Mouse (Mus musculus) lung, embryonic 14.5 days (tissue): Measurements from ENCODE around the gene Lin54. TPM values are rescaled to one million over a fixed set of nuclear protein-coding genes. Genes with fewer than 3 reads are reported as not detected.
A peak's percentile ranks its signal among the peaks of the same experiment; 100 is the strongest.

Source experiments
- ATAC-seq: fragments of 200-750 bp; cut with Nextera tagmentation; 2 replicates; pipeline ENCODE4 v1.8.0; 2017; ENCODE audit warnings: mild to moderate bottlenecking, moderate TSS enrichment, moderate library complexity; ENCODE audit not compliant: insufficient read depth
- DNase-seq: peaks from one replicate; pipeline ENCODE4 v3.0.0-alpha.2; 2015
- H3K27ac ChIP-seq: fragments of 300-500 bp; sonication (generic); 2 replicates; pipeline ENCODE4 v1.5.1; 2014; ENCODE audit warnings: low read depth, mild to moderate bottlenecking, moderate library complexity
- H3K27me3 ChIP-seq: fragments of 300-500 bp; sonication (generic); 2 replicates; pipeline ENCODE4 v1.6.1; 2014; ENCODE audit warnings: low read length, control low read depth; ENCODE audit not compliant: insufficient read depth
- H3K36me3 ChIP-seq: fragments of 300-500 bp; sonication (generic); 2 replicates; pipeline ENCODE4 v1.6.1; 2014; ENCODE audit warnings: control low read depth; ENCODE audit not compliant: insufficient read depth
- H3K4me1 ChIP-seq: fragments of 300-500 bp; sonication (generic); 2 replicates; pipeline ENCODE4 v1.6.1; 2014; ENCODE audit warnings: antibody characterized with exemption, control low read depth; ENCODE audit not compliant: insufficient read depth
- H3K4me2 ChIP-seq: fragments of 300-500 bp; sonication (generic); 2 replicates; pipeline ENCODE4 v1.6.1; 2014; ENCODE audit warnings: mild to moderate bottlenecking
- H3K4me3 ChIP-seq: fragments of 300-500 bp; sonication (generic); 2 replicates; pipeline ENCODE4 v1.5.1; 2014; ENCODE audit warnings: low read depth, low read length
- H3K9ac ChIP-seq: fragments of 300-500 bp; sonication (generic); 2 replicates; pipeline ENCODE4 v1.6.1; 2014
- H3K9me3 ChIP-seq: fragments of 300-500 bp; sonication (generic); 2 replicates; pipeline ENCODE4 v1.6.1; 2016; ENCODE audit warnings: low read depth, low read length, control low read depth
- CTCF ChIP-seq: IDR thresholded peaks from 2 replicates; pipeline ENCODE4 v1.5.1; 2016; ENCODE audit warnings: antibody characterized with exemption, low read depth
- WGBS: fragments of 180-500 bp; shearing (Covaris S2); extraction: QIAGEN DNeasy Blood & Tissue Kit; methylation state at CpG from one replicate; pipeline ENCODE4 v1.1.7; 2014; 5-methylcytosine and 5-hydroxymethylcytosine counted together
- polyA plus RNA-seq: library from polyadenylated mRNA; unstranded; fragments of >200 nt; fragmentation: Nextera tagmentation; extraction: Ambion mirVana; gene quantifications from 2 replicates; pipeline ENCODE4 v1.2.1, GENCODE M21; 2014

Gene Lin54
- polyA plus RNA-seq, 1 experiment from 2014 or later = 18.5 TPM

DNA sequence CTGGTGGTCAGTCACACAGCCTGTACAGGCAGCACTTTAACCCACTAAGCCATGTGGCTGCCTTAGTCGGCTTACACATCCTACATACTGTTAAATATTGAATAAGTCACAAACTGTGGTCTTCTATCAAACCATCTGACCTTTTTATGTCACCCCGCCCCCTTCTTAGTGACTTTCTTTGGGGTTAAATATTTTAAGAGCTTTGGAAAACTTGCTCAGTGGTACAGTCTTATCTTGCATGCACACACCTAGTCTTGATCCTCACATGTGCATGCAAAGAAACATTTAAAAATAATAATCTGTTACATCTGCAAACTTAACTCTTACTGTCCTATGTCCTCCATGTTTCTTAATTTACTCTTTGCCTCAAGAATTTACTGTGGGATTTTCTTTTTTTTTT is 38.1 kb downstream of the Lin54 start:
- Histone ChIP-seq H3K4me1 (no peaks in the 10 kb centered on the region), H3K27me3 (no peaks in the 10 kb centered on the region), H3K27ac (no peak overlapping the region), H3K9me3 (no peaks in the 10 kb centered on the region), H3K36me3 (peaks cover 44% of the 10 kb centered on the region), H3K9ac (no peak overlapping the region), H3K4me2 (no peak overlapping the region), H3K4me3 (no peak overlapping the region)
- no peak for TF ChIP-seq CTCF
- no peak for DNase-seq
- no peak for ATAC-seq
- 88% methylated on average over 2 of the region's 2 CpGs for WGBS

DNA sequence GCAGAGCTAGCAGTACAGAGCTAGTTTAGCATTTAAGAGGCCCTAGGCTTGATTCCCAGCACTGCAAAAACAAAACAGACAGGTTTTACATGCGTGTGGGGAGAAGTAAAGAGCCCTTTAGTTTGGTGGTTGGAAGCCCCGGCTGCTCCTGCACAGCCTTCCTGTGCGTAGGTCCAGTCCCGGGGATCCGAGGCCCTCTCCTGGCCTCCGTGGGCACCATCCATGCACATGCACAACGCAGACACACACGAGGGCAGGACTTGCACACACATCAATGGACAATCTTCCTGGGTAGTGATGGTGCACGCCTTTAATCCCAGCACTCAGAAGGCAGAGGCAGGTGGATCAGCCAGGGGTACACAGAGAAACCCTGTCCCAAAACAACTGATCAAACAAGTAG is 38.9 kb downstream of the Lin54 start:
- no peak overlapping the region for H3K4me2 ChIP-seq
- H3K9ac ChIP-seq = no peak overlapping the region
- H3K9me3 ChIP-seq = no peaks in the 10 kb centered on the region
- peaks cover 44% of the 10 kb centered on the region for H3K36me3 ChIP-seq
- H3K27me3 ChIP-seq = no peaks in the 10 kb centered on the region
- H3K4me3 ChIP-seq = no peak overlapping the region
- H3K4me1 ChIP-seq = no peaks in the 10 kb centered on the region
- TF ChIP-seq CTCF = no peak
- DNase-seq (no peak), ATAC-seq (no peak)
- 87% methylated on average over 9 of the region's 9 CpGs for WGBS
- no peak overlapping the region for H3K27ac ChIP-seq

DNA sequence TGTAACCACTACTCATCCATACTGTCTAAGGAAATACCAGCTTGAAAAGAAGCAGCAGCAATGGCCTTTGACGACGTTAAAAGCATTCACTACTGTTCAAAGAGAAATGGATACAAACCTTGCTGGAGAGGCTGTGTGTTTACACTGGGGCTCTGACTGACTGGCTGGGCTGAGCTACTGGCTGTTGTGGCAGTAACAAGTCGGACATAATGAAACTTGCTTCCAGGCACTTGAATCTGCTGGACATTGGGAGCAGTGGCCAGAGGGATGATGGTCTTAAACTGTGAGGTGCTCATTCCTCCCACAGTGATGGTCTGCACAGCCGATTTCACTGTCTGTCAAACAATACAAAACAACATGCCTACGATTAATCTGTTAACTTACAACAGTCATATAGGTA is 41.0 kb downstream of the Lin54 start:
- H3K4me3 ChIP-seq = no peak overlapping the region
- no peaks in the 10 kb centered on the region for H3K27me3 ChIP-seq
- no peak overlapping the region for H3K27ac ChIP-seq
- WGBS = 85% methylated on average over 5 of the region's 5 CpGs
- H3K4me1 ChIP-seq = no peaks in the 10 kb centered on the region
- DNase-seq = no peak
- no peak for TF ChIP-seq CTCF
- no peaks in the 10 kb centered on the region for H3K9me3 ChIP-seq
- H3K36me3 ChIP-seq = peaks cover 57% of the 10 kb centered on the region
- H3K9ac ChIP-seq = no peak overlapping the region
- ATAC-seq = no peak
- no peak overlapping the region for H3K4me2 ChIP-seq

DNA sequence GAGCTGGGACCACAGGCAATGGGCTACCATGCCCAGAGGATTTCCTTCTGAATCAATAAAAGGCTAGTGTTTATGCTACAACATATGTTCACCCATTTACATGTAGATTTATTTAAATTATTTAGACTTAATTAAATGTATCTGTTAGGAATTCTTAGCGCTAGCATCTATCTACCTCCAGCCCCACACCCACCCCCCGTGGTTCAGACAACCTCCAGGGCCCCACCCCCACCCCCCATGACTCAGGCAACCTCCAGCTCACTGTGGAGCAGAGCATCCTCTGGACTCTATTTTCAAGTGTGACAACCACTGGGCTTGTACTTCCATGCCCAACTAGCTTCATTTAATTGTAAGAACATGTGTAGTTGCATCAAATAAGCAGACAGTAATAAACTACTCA is 48.6 kb downstream of the Lin54 start:
- H3K27ac ChIP-seq = no peak overlapping the region

DNA sequence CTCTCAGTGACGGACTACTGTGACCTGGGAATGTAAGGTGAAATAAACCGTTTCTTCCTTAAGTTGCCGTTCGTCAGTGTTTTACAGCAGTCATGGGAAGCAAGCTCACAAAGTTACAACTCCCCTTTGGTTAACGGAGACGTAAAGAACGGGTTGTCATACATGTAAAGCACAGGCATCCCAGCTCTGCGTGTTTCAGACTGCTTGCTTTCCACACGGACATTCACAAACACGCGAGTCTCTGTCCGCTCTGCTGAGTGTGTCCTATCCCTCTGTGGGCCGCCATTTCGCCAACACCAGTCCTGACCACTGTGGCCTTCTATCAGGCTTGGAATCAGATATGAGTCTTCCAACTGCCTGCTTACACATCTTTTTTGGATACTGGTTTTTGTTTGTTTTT is 61.6 kb downstream of the Lin54 start:
- 0 out of 2 replicates have a peak, but pooled peaks cover 23% of the 10 kb centered on the region for H3K36me3 ChIP-seq
- no peaks in the 10 kb centered on the region for H3K9me3 ChIP-seq
- DNase-seq (no peak), ATAC-seq (no peak)
- H3K4me1 ChIP-seq = no peaks in the 10 kb centered on the region
- H3K4me2 ChIP-seq = no peak overlapping the region
- WGBS = 92% methylated on average over 14 of the region's 14 CpGs
- no peak overlapping the region for H3K4me3 ChIP-seq
- no peak overlapping the region for H3K27ac ChIP-seq
- TF ChIP-seq CTCF = no peak
- no peaks in the 10 kb centered on the region for H3K27me3 ChIP-seq
- no peak overlapping the region for H3K9ac ChIP-seq

More for the DNA sequence above, 48.6 kb downstream of the Lin54 start:
- Histone ChIP-seq H3K9ac (no peak overlapping the region), H3K9me3 (no peaks in the 10 kb centered on the region), H3K36me3 (peaks cover 78% of the 10 kb centered on the region), H3K4me2 (no peak overlapping the region), H3K27me3 (no peaks in the 10 kb centered on the region), H3K4me3 (no peak overlapping the region), H3K4me1 (no peaks in the 10 kb centered on the region)
- DNase-seq = no peak
- ATAC-seq = no peak
- WGBS = 84% methylated on average over 2 of the region's 2 CpGs
- TF ChIP-seq CTCF = no peak

DNA sequence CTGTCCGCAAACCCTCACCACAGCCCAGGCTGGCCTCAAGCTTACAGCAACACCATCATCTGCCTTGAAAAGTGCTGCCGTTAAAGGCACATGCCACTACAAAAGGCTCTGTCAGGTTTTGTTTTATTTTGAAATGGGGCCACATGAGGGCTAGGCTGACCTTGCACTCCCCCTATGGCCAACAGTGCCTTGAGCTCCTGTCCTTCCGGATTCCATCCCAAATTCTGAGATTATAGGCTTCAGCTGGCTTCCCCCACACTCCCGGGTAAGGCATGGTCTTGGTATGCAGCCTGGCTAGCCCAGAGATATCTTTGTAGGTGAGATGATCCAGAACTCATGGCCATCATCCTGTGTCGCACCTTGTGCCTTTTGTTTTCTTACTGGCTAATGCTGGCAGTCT is 62.5 kb downstream of the Lin54 start:
- no peak for DNase-seq

DNA sequence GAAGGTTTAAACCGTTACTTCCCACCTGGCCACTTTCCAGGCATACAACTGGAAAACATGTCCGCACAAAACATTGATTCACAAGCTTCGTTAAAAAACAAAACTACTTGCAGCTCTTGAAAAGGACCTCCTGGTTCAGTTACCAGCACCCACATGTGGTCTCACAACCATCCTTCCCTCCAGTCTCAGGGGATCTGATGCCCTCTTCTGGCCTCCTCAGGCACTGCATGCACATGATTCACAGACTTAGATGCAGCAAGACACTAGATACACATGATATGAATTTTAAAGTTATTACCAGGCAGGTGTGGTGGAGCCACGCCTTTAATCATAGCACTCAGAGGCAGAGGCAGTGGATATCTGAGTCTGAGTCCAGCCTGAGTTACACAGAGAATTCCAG is 63.4 kb downstream of the Lin54 start:
- 0 out of 2 replicates have a peak, but pooled peaks cover 23% of the 10 kb centered on the region for H3K36me3 ChIP-seq
- H3K4me3 ChIP-seq = no peak overlapping the region
- no peak overlapping the region for H3K9ac ChIP-seq
- DNase-seq (no peak), ATAC-seq (no peak)
- no peaks in the 10 kb centered on the region for H3K9me3 ChIP-seq
- no peaks in the 10 kb centered on the region for H3K27me3 ChIP-seq
- no peaks in the 10 kb centered on the region for H3K4me1 ChIP-seq
- no peak overlapping the region for H3K27ac ChIP-seq
- peak; percentile 40; the same call in 1 of the 2 replicates for TF ChIP-seq CTCF
- no peak overlapping the region for H3K4me2 ChIP-seq
- 94% methylated on average over 4 of the region's 4 CpGs for WGBS

More for the DNA sequence above, 62.5 kb downstream of the Lin54 start:
- no peak for TF ChIP-seq CTCF
- Histone ChIP-seq H3K36me3 (0 out of 2 replicates have a peak, but pooled peaks cover 23% of the 10 kb centered on the region), H3K9me3 (no peaks in the 10 kb centered on the region), H3K4me3 (no peak overlapping the region), H3K4me2 (no peak overlapping the region), H3K27me3 (no peaks in the 10 kb centered on the region), H3K27ac (no peak overlapping the region), H3K9ac (no peak overlapping the region), H3K4me1 (no peaks in the 10 kb centered on the region)
- WGBS = 93% methylated on average over 5 of the region's 5 CpGs
- ATAC-seq = no peak

DNA sequence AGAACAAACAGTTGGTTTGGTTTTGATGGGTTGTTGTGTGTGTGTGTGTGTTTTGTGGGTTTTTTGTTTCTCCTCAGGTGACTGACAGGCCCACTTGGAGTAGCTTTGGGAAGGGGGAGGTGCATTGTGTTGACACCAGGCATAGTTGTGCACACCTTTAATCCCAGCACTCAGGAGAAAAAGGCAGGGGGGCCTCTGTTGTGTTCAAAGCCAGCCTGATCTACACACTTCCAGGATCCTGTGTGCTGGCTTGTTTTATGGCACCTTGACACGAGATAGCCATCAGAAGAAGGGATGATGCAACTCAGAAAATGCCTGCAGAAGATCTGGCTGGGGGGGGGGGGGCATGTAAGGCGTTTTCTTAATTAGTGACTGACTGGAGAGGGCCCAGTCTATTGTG is 69.5 kb downstream of the Lin54 start:
- Histone ChIP-seq H3K27me3 (no peaks in the 10 kb centered on the region), H3K4me3 (no peak overlapping the region), H3K9ac (no peak overlapping the region), H3K9me3 (no peaks in the 10 kb centered on the region), H3K27ac (no peak overlapping the region), H3K4me1 (peaks cover 15% of the 10 kb centered on the region; the same call in 1 of the 2 replicates), H3K36me3 (peaks cover 26% of the 10 kb centered on the region), H3K4me2 (peak overlapping the region; percentile 89)
- TF ChIP-seq CTCF = no peak
- no peak for DNase-seq
- no peak for ATAC-seq
- WGBS = 50% methylated on average over 2 of the region's 2 CpGs
